Mouse (Mus musculus) ovary, adult 2 months (tissue): ENCODE data around the gene Sall2. TPM values are rescaled to one million over a fixed set of nuclear protein-coding genes. Genes with fewer than 3 reads are reported as not detected.

Experiments used
- polyA plus RNA-seq: library from polyadenylated mRNA; depleted of rRNA; stranded (reverse); fragments of >200 nt; gene quantifications from 2 replicates; pipeline ENCODE4 v1.2.3, GENCODE M21; 2012; rRNA removed

Sall2 gene
- 16.8 and 19.3 TPM in 2 replicates for polyA plus RNA-seq

DNA sequence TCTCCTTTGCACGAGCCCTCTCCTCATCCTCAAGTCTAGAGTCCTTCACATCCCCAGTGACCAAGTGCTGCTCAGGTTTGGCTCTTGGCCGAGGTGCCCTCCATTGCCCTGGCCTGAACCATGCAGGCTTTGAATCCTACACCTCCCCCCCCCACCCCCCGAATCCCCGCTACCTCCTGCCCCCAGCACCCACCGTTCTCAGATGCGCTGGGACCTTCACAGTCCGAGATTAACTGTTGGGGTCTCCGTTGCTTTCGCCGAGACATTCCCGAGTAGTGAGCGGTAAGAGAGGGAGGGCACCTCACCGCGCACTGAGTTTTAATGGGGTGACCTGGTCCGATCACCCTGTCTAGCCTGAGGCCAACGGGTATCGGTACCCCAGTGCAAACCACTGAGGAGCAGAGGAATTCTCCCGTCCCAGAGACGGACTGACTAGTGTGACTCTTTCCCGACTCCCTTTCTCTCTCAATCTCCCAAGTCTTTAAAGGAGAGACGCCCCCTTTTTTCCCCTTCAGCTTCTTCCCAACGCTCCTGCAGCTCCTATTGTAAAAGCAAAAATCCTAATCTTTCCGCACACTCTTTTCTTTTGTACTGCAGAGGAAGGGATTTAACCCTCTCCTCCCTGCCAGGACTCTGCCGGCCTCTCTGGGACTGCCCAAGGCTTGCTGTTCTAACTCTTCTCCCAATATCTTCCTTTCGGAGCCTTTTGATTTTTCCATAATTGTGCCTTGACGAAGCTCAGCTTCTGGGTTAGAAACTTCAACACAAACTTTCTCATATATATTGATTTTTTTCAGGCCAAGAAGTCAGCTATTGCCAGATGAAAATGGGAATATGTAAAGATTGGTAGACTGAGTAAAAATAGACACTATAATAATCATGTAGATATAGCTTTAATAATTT, at the start of gene Sall2:
Gene Sall2 (minus strand): TSS at position 853 of the 903 bp plus-strand sequence.

DNA sequence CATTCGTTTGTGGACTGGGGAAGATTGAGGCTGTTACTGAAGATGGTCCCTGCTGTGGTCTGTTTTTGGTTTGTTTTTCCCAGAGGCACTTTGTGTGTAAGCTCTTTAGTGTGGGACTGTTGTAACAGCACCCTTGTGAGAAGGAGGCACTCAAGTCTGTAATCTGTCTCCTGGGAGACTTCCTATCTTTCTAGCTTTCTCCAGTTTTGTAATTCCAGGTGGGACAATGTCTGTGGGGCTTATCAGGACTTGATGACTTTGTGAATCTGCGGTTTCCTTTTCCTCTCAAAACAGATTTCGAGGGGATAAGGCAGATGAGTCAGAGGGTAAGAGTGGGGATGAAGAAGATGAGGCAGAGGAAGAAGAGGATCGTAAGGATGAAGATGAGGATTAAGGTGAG, 27.7 kb upstream of the Sall2 start, which contains the start of gene Olfr1513:
Gene Olfr1513 (minus strand): TSS at position 101 of the 400 bp plus-strand sequence.

DNA sequence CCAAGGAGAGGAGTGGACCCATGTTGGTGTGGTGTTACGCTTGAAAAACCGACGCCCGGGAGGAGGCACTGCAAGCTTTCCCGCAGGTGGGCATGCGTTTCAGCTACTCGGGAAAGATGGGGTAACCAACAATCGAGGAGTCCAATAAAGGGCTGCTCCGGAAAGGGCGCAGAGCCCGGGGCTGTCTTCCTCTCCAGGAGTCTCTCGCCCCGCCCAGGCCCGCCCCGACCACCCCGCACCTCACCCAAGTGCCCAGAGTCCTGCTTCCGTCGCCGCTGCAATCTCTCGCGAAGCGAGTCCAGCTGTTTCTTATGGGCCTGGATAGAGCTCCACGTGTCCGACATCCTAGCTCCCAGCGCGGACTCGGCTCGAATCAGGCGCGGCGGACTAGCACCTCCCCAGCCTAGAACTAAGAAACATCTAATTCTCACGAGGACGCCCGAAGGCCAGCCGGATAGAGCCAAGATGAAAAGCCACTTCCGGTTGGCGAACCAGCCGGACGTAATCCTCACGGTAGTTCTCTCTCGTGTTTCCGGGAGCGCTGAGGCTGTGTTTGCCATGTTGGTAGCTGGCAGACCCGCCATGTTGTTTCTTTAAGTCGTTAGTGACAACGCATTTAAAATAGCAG, 23.8 kb downstream of the Sall2 start, which contains the start of gene Mettl3:
Gene Mettl3 (minus strand): TSS at position 485 of the 628 bp plus-strand sequence.

DNA sequence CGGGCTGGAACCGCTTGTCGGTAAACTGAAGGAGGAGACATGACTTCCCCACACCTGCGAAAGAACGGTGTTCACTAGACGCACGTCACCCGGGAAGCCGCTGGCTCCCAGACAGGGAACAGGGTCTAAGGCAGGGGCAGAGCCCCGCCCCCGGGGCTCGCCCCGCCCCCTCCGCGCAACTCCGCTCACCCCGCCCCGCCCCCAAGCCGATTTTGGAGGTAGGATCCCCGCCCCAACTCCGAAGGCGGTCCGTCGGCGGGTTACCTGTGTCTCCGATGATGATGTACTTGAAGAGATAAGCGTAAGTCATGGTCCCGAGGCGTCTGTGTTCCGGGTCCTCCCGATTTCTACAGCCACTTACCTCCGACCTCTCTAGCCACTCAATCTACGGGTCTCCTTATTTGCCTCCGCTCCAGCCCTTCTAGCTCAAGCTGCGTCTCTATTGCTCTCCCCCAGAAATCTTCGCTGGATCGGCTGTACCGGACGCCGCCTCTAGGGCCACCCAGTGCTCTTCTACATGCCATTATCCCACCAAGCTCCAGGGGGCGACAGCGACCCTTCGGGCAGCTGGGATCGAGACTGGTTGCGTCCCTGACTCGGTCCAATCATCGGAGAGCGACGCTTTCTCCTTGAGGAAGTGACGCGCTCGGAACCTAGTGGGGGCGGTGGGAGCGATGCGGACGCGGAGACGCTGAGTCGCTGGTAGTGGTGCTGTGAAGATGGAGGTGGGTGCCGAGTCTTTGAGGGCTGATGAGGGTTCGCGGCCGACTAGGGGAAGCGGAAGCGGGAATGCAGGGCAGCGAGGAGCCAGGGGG, 49.4 kb downstream of the Sall2 start, which contains the start of the genes Tox4 and Rab2b:
Gene Tox4 (plus strand): TSS at position 215 of the 815 bp plus-strand sequence.
Gene Rab2b (minus strand): TSS at position 614 of the 815 bp plus-strand sequence.

Other genes with a start within 250 kb of the Sall2 start
- gene Hnrnpc, start 224.7 kb downstream of the Sall2 start, polyA plus RNA-seq, result 53.7 and 58.5 TPM in 2 replicates
- 0.89 and 1.6 TPM in 2 replicates for gene Rpgrip1, start 218.1 kb downstream of the Sall2 start, polyA plus RNA-seq
- 6.7 and 7.7 TPM in 2 replicates for gene Supt16, start 131.3 kb downstream of the Sall2 start, polyA plus RNA-seq
- gene Chd8, start 71.0 kb downstream of the Sall2 start, polyA plus RNA-seq, result 33.0 and 40.8 TPM in 2 replicates
- 27.3 and 44.7 TPM in 2 replicates for gene Tox4, start 49.6 kb downstream of the Sall2 start, polyA plus RNA-seq
- gene Rab2b, start 49.2 kb downstream of the Sall2 start, polyA plus RNA-seq, result 11.0 and 13.3 TPM in 2 replicates
- 24.8 and 31.2 TPM in 2 replicates for gene Mettl3, start 23.6 kb downstream of the Sall2 start, polyA plus RNA-seq
- gene Olfr1513, start 27.6 kb upstream of the Sall2 start, polyA plus RNA-seq, result not detected in 2 replicates
- gene Olfr1512, start 50.4 kb upstream of the Sall2 start, polyA plus RNA-seq, result not detected in 2 replicates
- gene Olfr1511, start 68.6 kb upstream of the Sall2 start, polyA plus RNA-seq, result not detected in 2 replicates
- not detected in 2 replicates for gene Olfr1510, start 85.6 kb upstream of the Sall2 start, polyA plus RNA-seq
- gene Olfr1509, start 114.2 kb upstream of the Sall2 start, polyA plus RNA-seq, result not detected in 2 replicates
- 0.02 TPM in 1 of 2 replicates, not detected in the other for gene Olfr1508, start 138.7 kb upstream of the Sall2 start, polyA plus RNA-seq
- gene Olfr1507, start 167.0 kb upstream of the Sall2 start, polyA plus RNA-seq, result 0.14 TPM in 1 of 2 replicates, not detected in the other